Mouse (Mus musculus) liver, adult 2 months (tissue): ENCODE data around the gene Abhd6.

ENCODE experiments used
- CTCF ChIP-seq: fragments of 200-500 bp; IDR thresholded peaks from 2 replicates; pipeline ENCODE4 v1.5.1; 2011; ENCODE audit warnings: low read depth, low read length, control low read depth
- POLR2A ChIP-seq: fragments of 200-500 bp; IDR thresholded peaks from 2 replicates; pipeline ENCODE4 v1.6.1; 2011; ENCODE audit warnings: low read length, control low read depth; ENCODE audit not compliant: insufficient read depth; ENCODE audit errors: extremely low read depth

- TF ChIP-seq CTCF: no peak
- no peak for TF ChIP-seq POLR2A
Measured at GRCm38 (mm10) chr14:8089016-8089415, 86.3 kb downstream of the Abhd6 start.
